Mouse (Mus musculus): ENCODE measurements around the gene Gm7694. TPM values are rescaled to one million over a fixed set of nuclear protein-coding genes. Genes with fewer than 3 reads are reported as not detected.

Gm7694 gene
- total RNA-seq (2014; fragmentation: Nextera tagmentation): 2.3 and 2.7 TPM in 2 replicates
- total RNA-seq (2017): 0.41 and 0.76 TPM in 2 replicates
- 0.37 and 0.79 TPM in 2 replicates for polyA plus RNA-seq (2012)

GRCm38 (mm10) chr1:170306232-170306631, at the start of gene Gm7694:
TSS of gene Gm7694 (minus strand) at chr1:170306332.
- TF ChIP-seq GATA2 (IDR thresholded peaks at IDR 0.05; ENCODE audit: borderline replicate concordance, low read depth, low read length): no peak
- no peak for TF ChIP-seq POLR2AphosphoS5 (IDR thresholded peaks at IDR 0.05; ENCODE audit: insufficient replicate concordance, low read depth, low read length)
- H3K27me3 ChIP-seq (ENCODE audit: insufficient read depth, low read length): 0 out of 2 replicates have a peak, but pooled peaks cover 2% of the 10 kb centered on the region
- DNase-seq (ENCODE audit: low spot score) (no peak), ATAC-seq (ENCODE audit: extremely low read depth, insufficient number of reproducible peaks, low FRiP score, poor library complexity, severe bottlenecking) (no peak)
- no peak within 1 kb of the TSS for H3K4me3 ChIP-seq (ENCODE audit: low read depth, low read length)
- H3K36me3 ChIP-seq (replicated peaks): no peaks in the 10 kb centered on the region
- no peaks in the 10 kb centered on the region for H3K9me3 ChIP-seq (replicated peaks)
- no peaks in the 10 kb centered on the region for H3K4me1 ChIP-seq (ENCODE audit: insufficient read depth, low read depth, low read length)

- H3K4me1 ChIP-seq (ENCODE audit: insufficient read depth, low read depth, low read length): no peaks in the 10 kb centered on the region
- H3K4me3 ChIP-seq (ENCODE audit: low read depth, low read length): no peak overlapping the region
- 0 out of 2 replicates have a peak, but pooled peaks cover 2% of the 10 kb centered on the region for H3K27me3 ChIP-seq (ENCODE audit: insufficient read depth, low read length)
- DNase-seq (ENCODE audit: low spot score) (no peak), ATAC-seq (ENCODE audit: extremely low read depth, insufficient number of reproducible peaks, low FRiP score, poor library complexity, severe bottlenecking) (no peak)
- H3K9me3 ChIP-seq (replicated peaks): no peaks in the 10 kb centered on the region
- TF ChIP-seq GATA1 (IDR thresholded peaks at IDR 0.05; ENCODE audit: borderline replicate concordance, low read length) (no peak), POLR2AphosphoS5 (IDR thresholded peaks at IDR 0.05; ENCODE audit: insufficient replicate concordance, low read depth, low read length) (no peak), CTCF (IDR thresholded peaks at IDR 0.05; ENCODE audit: low read depth, low read length) (no peak), TAL1 (conservative IDR thresholded peaks at IDR 0.05; ENCODE audit: low read depth, low read length) (no peak), GATA2 (IDR thresholded peaks at IDR 0.05; ENCODE audit: borderline replicate concordance, low read depth, low read length) (no peak)
- H3K36me3 ChIP-seq (replicated peaks): no peaks in the 10 kb centered on the region
Measured at GRCm38 (mm10) chr1:170353335-170353734, 47.2 kb upstream of the Gm7694 start.

GRCm38 (mm10) chr1:170351080-170351479, 44.9 kb upstream of the Gm7694 start:
- no peak for DNase-seq (ENCODE audit: low spot score)
- no peaks in the 10 kb centered on the region for H3K9me3 ChIP-seq (replicated peaks)
- H3K36me3 ChIP-seq (replicated peaks): no peaks in the 10 kb centered on the region
- no peak for ATAC-seq (ENCODE audit: extremely low read depth, insufficient number of reproducible peaks, low FRiP score, poor library complexity, severe bottlenecking)
- no peak for TF ChIP-seq GATA2 (IDR thresholded peaks at IDR 0.05; ENCODE audit: borderline replicate concordance, low read depth, low read length)
- no peak for TF ChIP-seq CTCF (IDR thresholded peaks at IDR 0.05; ENCODE audit: low read depth, low read length)
- TF ChIP-seq POLR2AphosphoS5 (IDR thresholded peaks at IDR 0.05; ENCODE audit: insufficient replicate concordance, low read depth, low read length): no peak
- TF ChIP-seq GATA1 (IDR thresholded peaks at IDR 0.05; ENCODE audit: borderline replicate concordance, low read length): no peak
- no peak for TF ChIP-seq TAL1 (conservative IDR thresholded peaks at IDR 0.05; ENCODE audit: low read depth, low read length)
- H3K27me3 ChIP-seq (ENCODE audit: insufficient read depth, low read length): 0 out of 2 replicates have a peak, but pooled peaks cover 2% of the 10 kb centered on the region
- H3K4me3 ChIP-seq (ENCODE audit: low read depth, low read length): no peak overlapping the region
- H3K4me1 ChIP-seq (ENCODE audit: insufficient read depth, low read depth, low read length): no peaks in the 10 kb centered on the region

- Histone ChIP-seq H3K4me3 (ENCODE audit: low read depth, low read length) (no peak overlapping the region), H3K27me3 (ENCODE audit: insufficient read depth, low read length) (peaks cover 6% of the 10 kb centered on the region; the same call in 1 of the 2 replicates), H3K36me3 (replicated peaks) (no peaks in the 10 kb centered on the region), H3K9me3 (replicated peaks) (no peaks in the 10 kb centered on the region), H3K4me1 (ENCODE audit: insufficient read depth, low read depth, low read length) (no peaks in the 10 kb centered on the region)
- ATAC-seq (ENCODE audit: extremely low read depth, insufficient number of reproducible peaks, low FRiP score, poor library complexity, severe bottlenecking): no peak
- no peak for TF ChIP-seq TAL1 (conservative IDR thresholded peaks at IDR 0.05; ENCODE audit: low read depth, low read length)
- TF ChIP-seq GATA2 (IDR thresholded peaks at IDR 0.05; ENCODE audit: borderline replicate concordance, low read depth, low read length): no peak
- no peak for TF ChIP-seq POLR2AphosphoS5 (IDR thresholded peaks at IDR 0.05; ENCODE audit: insufficient replicate concordance, low read depth, low read length)
- TF ChIP-seq GATA1 (IDR thresholded peaks at IDR 0.05; ENCODE audit: borderline replicate concordance, low read length): no peak
- no peak for TF ChIP-seq CTCF (IDR thresholded peaks at IDR 0.05; ENCODE audit: low read depth, low read length)
- DNase-seq (ENCODE audit: low spot score): no peak
Measured at GRCm38 (mm10) chr1:170346266-170346665, 40.1 kb upstream of the Gm7694 start.

DNA sequence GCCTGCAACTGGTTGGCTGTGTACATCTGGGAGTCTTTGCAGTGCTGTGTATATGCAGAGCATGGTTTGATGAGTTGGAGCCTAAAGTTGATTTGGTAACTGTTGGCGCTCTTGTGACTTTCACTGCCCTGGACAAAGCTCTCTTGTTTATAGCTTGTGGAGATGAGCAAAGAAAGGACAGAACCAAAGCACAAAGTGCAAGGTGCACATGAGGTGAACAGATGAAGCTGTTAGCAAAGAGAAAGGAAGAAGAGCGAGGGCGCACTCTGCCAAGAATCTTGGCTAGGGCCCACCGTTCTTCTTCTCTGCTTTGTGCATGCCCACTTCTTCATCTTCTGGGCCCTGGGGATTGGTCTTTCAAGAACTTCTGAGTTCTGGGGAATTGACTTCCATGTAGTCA, 37.8 kb upstream of the Gm7694 start:
- no peak for DNase-seq (ENCODE audit: low spot score)
- H3K36me3 ChIP-seq (replicated peaks): no peaks in the 10 kb centered on the region
- H3K4me3 ChIP-seq (ENCODE audit: low read depth, low read length): no peak overlapping the region
- TF ChIP-seq CTCF (IDR thresholded peaks at IDR 0.05; ENCODE audit: low read depth, low read length) (no peak), GATA2 (IDR thresholded peaks at IDR 0.05; ENCODE audit: borderline replicate concordance, low read depth, low read length) (no peak), GATA1 (IDR thresholded peaks at IDR 0.05; ENCODE audit: borderline replicate concordance, low read length) (no peak), POLR2AphosphoS5 (IDR thresholded peaks at IDR 0.05; ENCODE audit: insufficient replicate concordance, low read depth, low read length) (no peak), TAL1 (conservative IDR thresholded peaks at IDR 0.05; ENCODE audit: low read depth, low read length) (no peak)
- H3K9me3 ChIP-seq (replicated peaks): no peaks in the 10 kb centered on the region
- no peaks in the 10 kb centered on the region for H3K4me1 ChIP-seq (ENCODE audit: insufficient read depth, low read depth, low read length)
- ATAC-seq (ENCODE audit: extremely low read depth, insufficient number of reproducible peaks, low FRiP score, poor library complexity, severe bottlenecking): no peak
- H3K27me3 ChIP-seq (ENCODE audit: insufficient read depth, low read length): peaks cover 6% of the 10 kb centered on the region; the same call in 1 of the 2 replicates

DNA sequence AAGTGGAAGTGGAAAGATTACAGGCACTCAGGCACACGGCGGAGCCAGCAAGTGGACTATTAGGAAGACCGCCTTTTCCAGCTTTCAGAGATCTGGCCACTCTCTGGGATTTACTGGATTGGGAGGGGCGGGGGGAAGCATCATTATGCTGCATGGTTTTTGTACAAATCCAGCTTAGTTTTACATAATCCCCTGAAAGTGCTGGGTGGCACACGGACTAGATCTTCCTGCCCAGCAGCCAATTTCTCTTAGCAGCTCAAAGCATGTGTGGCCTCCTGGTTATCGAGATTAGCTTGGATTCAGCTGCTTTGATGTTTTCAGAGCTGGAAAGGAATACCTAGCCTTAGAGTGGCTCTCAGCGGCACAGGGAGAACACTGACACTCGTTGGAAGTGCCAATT, 36.9 kb upstream of the Gm7694 start:
- no peaks in the 10 kb centered on the region for H3K36me3 ChIP-seq (replicated peaks)
- no peak for ATAC-seq (ENCODE audit: extremely low read depth, insufficient number of reproducible peaks, low FRiP score, poor library complexity, severe bottlenecking)

More for the DNA sequence above, 36.9 kb upstream of the Gm7694 start:
- H3K27me3 ChIP-seq (ENCODE audit: insufficient read depth, low read length): peaks cover 7% of the 10 kb centered on the region; the same call in 1 of the 2 replicates
- TF ChIP-seq POLR2AphosphoS5 (IDR thresholded peaks at IDR 0.05; ENCODE audit: insufficient replicate concordance, low read depth, low read length) (no peak), GATA2 (IDR thresholded peaks at IDR 0.05; ENCODE audit: borderline replicate concordance, low read depth, low read length) (no peak), TAL1 (conservative IDR thresholded peaks at IDR 0.05; ENCODE audit: low read depth, low read length) (no peak), CTCF (IDR thresholded peaks at IDR 0.05; ENCODE audit: low read depth, low read length) (no peak), GATA1 (IDR thresholded peaks at IDR 0.05; ENCODE audit: borderline replicate concordance, low read length) (no peak)
- DNase-seq (ENCODE audit: low spot score): no peak
- no peaks in the 10 kb centered on the region for H3K9me3 ChIP-seq (replicated peaks)
- no peaks in the 10 kb centered on the region for H3K4me1 ChIP-seq (ENCODE audit: insufficient read depth, low read depth, low read length)
- no peak overlapping the region for H3K4me3 ChIP-seq (ENCODE audit: low read depth, low read length)

All from G1E (cell line).